Mouse (Mus musculus): ENCODE measurements at regions not wholly inside any gene's neighbourhood (a gene's known extent, or its start where the extent isn't known, plus 50 kb on each side); places are given as distances from the start of the nearest gene placed in this dataset.

- H3K9ac ChIP-seq, result no peak overlapping the region
- no peaks in the 10 kb centered on the region for H3K9me3 ChIP-seq
- H3K36me3 ChIP-seq, result no peaks in the 10 kb centered on the region
- H3K27ac ChIP-seq, result no peak overlapping the region
- ATAC-seq (ENCODE audit: low FRiP score, low read depth), result no peak
- H3K4me2 ChIP-seq (replicated peaks), result no peak overlapping the region
- H3K4me3 ChIP-seq, result no peak overlapping the region
- no peaks in the 10 kb centered on the region for H3K4me1 ChIP-seq
- whole genome bisulfite sequencing, result 62% methylated on average over 1 of the region's 1 CpGs
- H3K27me3 ChIP-seq (replicated peaks), result no peaks in the 10 kb centered on the region
Observed at GRCm38 (mm10) chr16:97278913-97279312, 77.6 kb upstream of the Bace2 start.

DNA sequence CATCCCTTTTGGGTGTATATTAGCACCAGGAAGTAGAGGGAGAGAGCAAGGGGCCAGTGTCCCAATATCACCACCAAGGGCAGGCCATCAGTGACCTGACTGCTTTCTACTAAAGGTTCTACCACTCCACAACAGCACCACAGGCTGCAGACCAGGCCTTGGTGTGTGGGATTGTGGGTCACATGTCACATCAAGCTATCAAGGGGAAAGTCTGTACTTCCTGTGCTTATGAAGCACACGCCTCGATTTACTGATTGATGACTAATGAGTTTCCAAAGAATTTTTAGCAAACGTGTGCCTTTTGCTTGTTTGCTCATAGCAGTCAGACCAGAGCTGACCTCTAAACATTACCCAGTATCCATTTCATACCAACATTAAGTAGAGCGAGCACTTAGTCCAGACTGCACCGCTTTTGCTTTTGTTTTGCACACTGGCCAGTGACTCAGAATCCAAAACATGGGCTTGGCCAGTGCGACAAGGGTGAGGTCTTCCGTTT is 74.9 kb upstream of the Bace2 start:
- ATAC-seq (ENCODE audit: low FRiP score, low read depth), result no peak
- H3K36me3 ChIP-seq, result no peaks in the 10 kb centered on the region
- 90% methylated on average over 7 of the region's 7 CpGs for WGBS

DNA sequence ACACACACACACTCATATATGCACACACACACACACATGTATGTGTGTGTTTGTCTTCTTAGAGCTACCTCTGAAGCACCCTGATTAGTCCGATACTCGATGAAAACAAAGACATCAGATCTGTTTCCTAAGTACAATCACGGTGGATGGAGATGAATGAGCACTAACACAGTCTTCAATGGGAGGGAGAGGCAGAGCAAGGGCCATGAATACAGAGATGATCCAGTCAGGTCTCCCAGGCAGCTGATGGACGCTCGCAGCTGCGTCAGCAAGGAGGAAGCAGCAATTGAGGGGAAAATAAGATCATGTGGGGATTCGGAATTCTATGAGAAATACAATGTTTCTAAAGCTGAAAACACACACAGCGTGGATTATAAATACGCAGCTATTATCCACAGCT is 73.6 kb upstream of the Bace2 start:
- ATAC-seq (ENCODE audit: low FRiP score, low read depth), result peak; percentile 50; the same call in 1 of the 2 replicates
- H3K4me2 ChIP-seq (replicated peaks), result no peak overlapping the region
- no peaks in the 10 kb centered on the region for H3K4me1 ChIP-seq
- WGBS, result 55% methylated on average over 9 of the region's 9 CpGs
- no peaks in the 10 kb centered on the region for H3K27me3 ChIP-seq (replicated peaks)
- no peak overlapping the region for H3K9ac ChIP-seq
- H3K36me3 ChIP-seq, result no peaks in the 10 kb centered on the region
- no peak overlapping the region for H3K4me3 ChIP-seq
- H3K27ac ChIP-seq, result no peak overlapping the region
- no peaks in the 10 kb centered on the region for H3K9me3 ChIP-seq

More for the DNA sequence above, 74.9 kb upstream of the Bace2 start:
- no peaks in the 10 kb centered on the region for H3K9me3 ChIP-seq
- no peaks in the 10 kb centered on the region for H3K4me1 ChIP-seq
- no peaks in the 10 kb centered on the region for H3K27me3 ChIP-seq (replicated peaks)
- H3K9ac ChIP-seq, result no peak overlapping the region
- H3K4me3 ChIP-seq, result no peak overlapping the region
- no peak overlapping the region for H3K27ac ChIP-seq
- no peak overlapping the region for H3K4me2 ChIP-seq (replicated peaks)

DNA sequence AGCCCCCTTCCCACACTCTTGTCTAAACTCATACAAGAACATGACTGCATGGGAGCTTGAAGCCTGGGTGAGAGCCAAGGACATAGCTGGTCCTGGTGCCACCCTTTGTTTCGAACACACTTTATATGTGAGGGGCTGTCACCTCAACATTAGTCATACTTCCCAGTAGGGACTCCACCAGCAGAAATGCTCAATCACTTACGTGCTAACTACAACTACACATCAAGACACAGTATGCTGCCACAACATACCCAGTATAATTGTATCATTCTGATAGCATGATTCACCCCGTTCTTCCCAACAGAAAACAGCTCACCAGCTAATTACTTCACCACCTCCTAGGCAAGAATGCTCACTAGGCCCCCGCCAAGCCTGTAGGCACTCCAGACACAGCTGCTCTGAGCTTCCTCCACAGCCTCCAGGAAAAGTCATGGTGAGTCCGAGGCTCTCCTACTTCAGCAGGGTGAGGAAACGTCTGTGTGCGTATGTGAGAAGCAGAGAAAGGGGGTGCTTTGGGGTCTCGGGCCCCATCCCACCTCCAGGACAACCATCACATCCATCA is 70.6 kb upstream of the Bace2 start:
- ATAC-seq (ENCODE audit: low FRiP score, low read depth), result no peak
- Histone ChIP-seq H3K27ac (no peak overlapping the region), H3K4me3 (no peak overlapping the region), H3K4me1 (peaks cover 7% of the 10 kb centered on the region; the same call in 1 of the 2 replicates), H3K27me3 (replicated peaks) (no peaks in the 10 kb centered on the region), H3K9me3 (no peaks in the 10 kb centered on the region), H3K36me3 (no peaks in the 10 kb centered on the region), H3K9ac (no peak overlapping the region), H3K4me2 (replicated peaks) (no peak overlapping the region)
- 86% methylated on average over 8 of the region's 8 CpGs for WGBS

- WGBS, result 47% methylated on average over 3 of the region's 3 CpGs
- H3K4me1 ChIP-seq, result peaks cover 7% of the 10 kb centered on the region; the same call in 1 of the 2 replicates
Observed at GRCm38 (mm10) chr16:97286717-97287116, 69.8 kb upstream of the Bace2 start.

DNA sequence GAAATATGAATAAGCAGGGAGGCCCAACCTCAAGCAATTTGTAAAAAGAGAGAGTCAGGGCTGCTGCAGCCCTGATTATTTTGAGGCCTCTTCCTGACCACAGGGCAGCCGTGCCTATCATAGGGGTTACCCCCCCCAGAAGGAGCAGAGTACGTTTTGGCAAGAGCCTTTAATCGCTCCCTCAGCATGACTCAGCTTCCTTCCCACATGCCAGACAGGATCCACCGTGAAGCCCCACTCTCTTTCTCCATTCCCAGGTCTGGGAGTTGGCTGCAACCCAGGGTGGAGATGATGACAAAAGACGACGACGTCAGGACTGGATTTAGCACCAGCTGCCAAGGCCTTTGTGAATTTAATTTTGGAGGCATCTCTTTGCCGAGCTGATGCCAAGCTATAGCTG is 67.9 kb upstream of the Bace2 start:
- H3K9ac ChIP-seq, result no peak overlapping the region
- 37% methylated on average over 8 of the region's 8 CpGs for WGBS
- no peak overlapping the region for H3K4me2 ChIP-seq (replicated peaks)
- H3K27ac ChIP-seq, result no peak overlapping the region
- no peaks in the 10 kb centered on the region for H3K27me3 ChIP-seq (replicated peaks)
- H3K4me3 ChIP-seq, result no peak overlapping the region
- no peak for ATAC-seq (ENCODE audit: low FRiP score, low read depth)
- peaks cover 16% of the 10 kb centered on the region for H3K4me1 ChIP-seq
- H3K9me3 ChIP-seq, result no peaks in the 10 kb centered on the region
- no peaks in the 10 kb centered on the region for H3K36me3 ChIP-seq

More at GRCm38 (mm10) chr16:97286717-97287116, 69.8 kb upstream of the Bace2 start:
- no peak overlapping the region for H3K4me3 ChIP-seq
- H3K36me3 ChIP-seq, result no peaks in the 10 kb centered on the region
- ATAC-seq (ENCODE audit: low FRiP score, low read depth), result no peak
- no peaks in the 10 kb centered on the region for H3K27me3 ChIP-seq (replicated peaks)
- H3K4me2 ChIP-seq (replicated peaks), result no peak overlapping the region
- H3K27ac ChIP-seq, result no peak overlapping the region
- H3K9me3 ChIP-seq, result no peaks in the 10 kb centered on the region
- no peak overlapping the region for H3K9ac ChIP-seq

DNA sequence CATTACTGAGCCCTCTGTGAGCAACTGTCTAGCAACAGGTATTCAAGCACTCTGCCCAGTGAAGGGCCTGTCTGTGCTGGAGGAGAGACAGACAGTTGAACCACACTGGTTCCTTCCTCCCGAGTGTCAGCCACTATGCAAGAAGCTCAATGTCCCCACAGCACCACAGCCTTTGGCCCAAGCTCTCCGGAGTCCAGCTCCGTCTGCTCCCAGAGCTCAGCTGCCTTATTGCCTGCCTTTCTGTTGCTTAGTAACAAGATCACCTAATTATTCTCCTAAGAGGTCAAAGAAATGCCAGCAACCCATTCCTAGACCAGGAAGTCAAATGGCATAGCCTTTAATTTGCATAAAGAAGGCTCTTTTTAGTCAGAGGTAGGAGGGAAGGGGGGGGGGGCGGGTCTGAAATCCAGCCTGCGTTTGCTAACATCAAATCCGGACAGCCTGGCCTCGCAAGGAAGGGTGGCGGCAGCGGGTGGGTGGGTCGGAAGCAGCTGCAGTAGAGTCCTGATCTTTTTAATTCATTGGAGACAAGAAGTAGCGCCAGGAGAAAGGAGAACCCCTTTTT is 64.0 kb upstream of the Bace2 start:
- Histone ChIP-seq H3K36me3 (no peaks in the 10 kb centered on the region), H3K4me1 (peaks cover 16% of the 10 kb centered on the region), H3K27ac (peak overlapping the region; percentile 66), H3K9me3 (no peaks in the 10 kb centered on the region), H3K9ac (no peak overlapping the region), H3K4me2 (replicated peaks) (peak overlapping the region; percentile 54), H3K4me3 (peak overlapping the region; percentile 16; the same call in 1 of the 2 replicates), H3K27me3 (replicated peaks) (no peaks in the 10 kb centered on the region)
- ATAC-seq (ENCODE audit: low FRiP score, low read depth), result peak; percentile 84
- 2% methylated on average over 11 of the region's 11 CpGs for WGBS

- ATAC-seq (ENCODE audit: low FRiP score, low read depth), result peak; percentile 90
- H3K27me3 ChIP-seq (replicated peaks), result no peaks in the 10 kb centered on the region
- H3K4me1 ChIP-seq, result peaks cover 16% of the 10 kb centered on the region
- no peaks in the 10 kb centered on the region for H3K36me3 ChIP-seq
- no peak overlapping the region for H3K9ac ChIP-seq
- H3K27ac ChIP-seq, result peak overlapping the region; percentile 66
- H3K9me3 ChIP-seq, result no peaks in the 10 kb centered on the region
- H3K4me3 ChIP-seq, result peak overlapping the region; percentile 16; the same call in 1 of the 2 replicates
- H3K4me2 ChIP-seq (replicated peaks), result peak overlapping the region; percentile 54
- 3% methylated on average over 4 of the region's 4 CpGs for WGBS
Observed at GRCm38 (mm10) chr16:97293273-97293672, 63.3 kb upstream of the Bace2 start.

- Histone ChIP-seq H3K9me3 (no peaks in the 10 kb centered on the region), H3K27me3 (replicated peaks) (no peaks in the 10 kb centered on the region), H3K4me2 (replicated peaks) (no peak overlapping the region), H3K4me1 (peaks cover 9% of the 10 kb centered on the region), H3K36me3 (no peaks in the 10 kb centered on the region), H3K27ac (no peak overlapping the region), H3K4me3 (no peak overlapping the region), H3K9ac (no peak overlapping the region)
- no peak for ATAC-seq (ENCODE audit: low FRiP score, low read depth)
- WGBS, result 85% methylated on average over 3 of the region's 3 CpGs
Observed at GRCm38 (mm10) chr16:97297140-97297539, 59.4 kb upstream of the Bace2 start.

GRCm38 (mm10) chr16:97304156-97304735 is 52.3 kb upstream of the Bace2 start:
- Histone ChIP-seq H3K9ac (no peak overlapping the region), H3K9me3 (no peaks in the 10 kb centered on the region), H3K27me3 (replicated peaks) (no peaks in the 10 kb centered on the region), H3K36me3 (no peaks in the 10 kb centered on the region), H3K4me3 (no peak overlapping the region), H3K4me2 (replicated peaks) (no peak overlapping the region), H3K27ac (no peak overlapping the region), H3K4me1 (no peaks in the 10 kb centered on the region)
- 70% methylated on average over 5 of the region's 5 CpGs for WGBS
- no peak for ATAC-seq (ENCODE audit: low FRiP score, low read depth)

Data from neural tube, embryonic 12.5 days (tissue).